Mouse (Mus musculus) forebrain, embryonic 14.5 days (tissue): ENCODE results near the gene Rab11fip4. TPM values are rescaled to one million over a fixed set of nuclear protein-coding genes. Genes with fewer than 3 reads are reported as not detected.
A peak's percentile ranks its signal among the peaks of the same experiment; 100 is the strongest.

ENCODE experiments used
- ATAC-seq: fragments of 200-750 bp; cut with Nextera tagmentation; 2 replicates; pipeline ENCODE4 v1.8.0; 2017; ENCODE audit warnings: mild to moderate bottlenecking, moderate library complexity
- DNase-seq: peaks from one replicate; pipeline ENCODE4 v3.0.0-alpha.2; 2015; ENCODE audit warnings: low spot score
- H3K27ac ChIP-seq: fragments of 300-500 bp; sonication (generic); 2 replicates; pipeline ENCODE4 v1.5.1; 2014; ENCODE audit warnings: low read depth, mild to moderate bottlenecking, control low read depth, low read length, moderate library complexity
- H3K27me3 ChIP-seq: fragments of 300-500 bp; sonication (generic); replicated peaks from 2 replicates; pipeline ENCODE4 v1.6.1; 2014; ENCODE audit warnings: low read length, control low read depth, mixed read lengths; ENCODE audit not compliant: control insufficient read depth, insufficient read depth
- H3K36me3 ChIP-seq: fragments of 300-500 bp; sonication (generic); 2 replicates; pipeline ENCODE4 v1.6.1; 2014; ENCODE audit warnings: low read length, control low read depth; ENCODE audit not compliant: control insufficient read depth, insufficient read depth
- H3K4me1 ChIP-seq: fragments of 300-500 bp; sonication (generic); 2 replicates; pipeline ENCODE4 v1.6.1; 2014; ENCODE audit warnings: antibody characterized with exemption, low read length, control low read depth; ENCODE audit not compliant: control insufficient read depth, insufficient read depth
- H3K4me2 ChIP-seq: fragments of 300-500 bp; sonication (generic); 2 replicates; pipeline ENCODE4 v1.6.1; 2014; ENCODE audit warnings: mild to moderate bottlenecking, control low read depth, low read length
- H3K4me3 ChIP-seq: fragments of 300-500 bp; sonication (generic); 2 replicates; pipeline ENCODE4 v1.5.1; 2014; ENCODE audit warnings: low read depth, low read length, control low read depth
- H3K9ac ChIP-seq: fragments of 300-500 bp; sonication (generic); 2 replicates; pipeline ENCODE4 v1.6.1; 2014; ENCODE audit warnings: mild to moderate bottlenecking, low read length, control low read depth, moderate library complexity
- H3K9me3 ChIP-seq: fragments of 300-500 bp; sonication (generic); replicated peaks from 2 replicates; pipeline ENCODE4 v1.6.1; 2016; ENCODE audit warnings: low read length, control low read depth, mixed read lengths; ENCODE audit not compliant: control insufficient read depth
- WGBS: fragments of 180-500 bp; shearing (Covaris S2); extraction: QIAGEN DNeasy Blood & Tissue Kit; methylation state at CpG from one replicate; pipeline ENCODE4 v1.1.7; 2014; 5-methylcytosine and 5-hydroxymethylcytosine counted together
- polyA plus RNA-seq: library from polyadenylated mRNA; unstranded; fragments of >200 nt; fragmentation: Nextera tagmentation; extraction: Ambion mirVana; gene quantifications from 2 replicates; pipeline ENCODE4 v1.2.1, GENCODE M21; 2014

Gene Rab11fip4
- polyA plus RNA-seq, 1 experiment from 2014 or later: 13.2 TPM

- Histone ChIP-seq H3K9ac (no peak overlapping the region), H3K4me1 (peaks cover 25% of the 10 kb centered on the region), H3K4me2 (no peak overlapping the region), H3K36me3 (no peaks in the 10 kb centered on the region), H3K27me3 (no peaks in the 10 kb centered on the region), H3K4me3 (no peak overlapping the region), H3K9me3 (no peaks in the 10 kb centered on the region), H3K27ac (no peak overlapping the region)
- ATAC-seq (no peak), DNase-seq (no peak)
- 80% methylated on average over 9 of the region's 9 CpGs for WGBS
These were observed 52.7 kb downstream of the Rab11fip4 start for GRCm38 (mm10) chr11:79643730-79644129.

GRCm38 (mm10) chr11:79644717-79645191 is 53.7 kb downstream of the Rab11fip4 start:
- no peak overlapping the region for H3K4me3 ChIP-seq
- ATAC-seq (no peak), DNase-seq (no peak)
- H3K4me1 ChIP-seq: peaks cover 25% of the 10 kb centered on the region
- no peak overlapping the region for H3K27ac ChIP-seq
- H3K27me3 ChIP-seq: no peaks in the 10 kb centered on the region
- no peaks in the 10 kb centered on the region for H3K36me3 ChIP-seq
- 43% methylated on average over 8 of the region's 8 CpGs for WGBS
- no peaks in the 10 kb centered on the region for H3K9me3 ChIP-seq
- H3K9ac ChIP-seq: no peak overlapping the region
- H3K4me2 ChIP-seq: no peak overlapping the region

DNA sequence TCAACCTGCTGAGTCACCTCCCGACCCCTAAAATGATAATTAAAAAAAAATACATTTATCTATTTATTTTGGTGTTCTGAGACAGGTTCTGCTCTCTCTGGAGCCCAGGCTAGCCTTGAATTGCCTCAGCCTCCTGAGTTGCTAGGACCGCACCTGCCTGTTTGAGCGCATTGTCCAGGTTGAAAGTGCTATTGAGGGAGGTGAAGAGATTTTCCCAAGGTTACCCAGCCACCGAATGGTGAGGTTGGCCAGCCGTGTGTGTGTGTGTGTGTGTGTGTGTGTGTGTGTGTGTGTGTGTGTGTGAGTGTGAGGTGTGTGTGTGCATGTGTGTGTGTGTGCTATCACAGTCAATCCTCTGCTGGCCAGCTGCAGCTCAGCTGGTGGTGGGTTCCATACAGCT is 55.0 kb downstream of the Rab11fip4 start:
- 51% methylated on average over 5 of the region's 5 CpGs for WGBS

GRCm38 (mm10) chr11:79646467-79647070 is 55.6 kb downstream of the Rab11fip4 start:
- no peaks in the 10 kb centered on the region for H3K9me3 ChIP-seq
- no peaks in the 10 kb centered on the region for H3K27me3 ChIP-seq
- H3K27ac ChIP-seq: peak overlapping the region; percentile 73
- peak overlapping the region; percentile 13; the same call in 1 of the 2 replicates for H3K9ac ChIP-seq
- H3K36me3 ChIP-seq: no peaks in the 10 kb centered on the region
- H3K4me1 ChIP-seq: peaks cover 25% of the 10 kb centered on the region
- no peak overlapping the region for H3K4me3 ChIP-seq
- DNase-seq: peak; percentile 80
- 3% methylated on average over 12 of the region's 12 CpGs for WGBS
- ATAC-seq: peak; percentile 69
- no peak overlapping the region for H3K4me2 ChIP-seq

More for the DNA sequence above, 55.0 kb downstream of the Rab11fip4 start:
- Histone ChIP-seq H3K4me1 (peaks cover 25% of the 10 kb centered on the region), H3K9ac (no peak overlapping the region), H3K36me3 (no peaks in the 10 kb centered on the region), H3K4me2 (no peak overlapping the region), H3K27me3 (no peaks in the 10 kb centered on the region), H3K4me3 (no peak overlapping the region), H3K9me3 (no peaks in the 10 kb centered on the region), H3K27ac (peak overlapping the region; percentile 73)
- DNase-seq (no peak), ATAC-seq (no peak)

DNA sequence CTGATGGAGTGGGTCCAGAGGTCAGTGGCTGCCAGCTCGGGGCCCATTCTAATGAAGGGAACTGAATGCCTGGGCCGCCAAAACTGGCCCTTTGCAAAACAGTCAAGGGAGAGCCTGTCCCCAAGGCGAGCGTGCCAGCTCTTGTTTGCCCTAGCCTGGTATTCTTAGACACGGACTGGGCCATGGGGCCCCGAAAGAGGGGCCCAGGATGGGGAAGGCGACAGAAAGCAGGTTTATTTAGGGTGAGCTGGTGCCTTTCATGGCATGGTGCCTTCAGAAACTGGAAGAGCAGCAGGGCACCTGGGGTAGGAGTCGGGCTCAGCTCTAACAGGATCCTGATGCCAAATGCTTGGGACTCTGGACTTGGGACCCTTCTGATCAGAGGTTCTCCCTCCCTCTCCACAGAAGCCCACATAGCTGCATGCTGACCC is 56.1 kb downstream of the Rab11fip4 start:
- H3K27ac ChIP-seq: peak overlapping the region; percentile 73; the same call in 1 of the 2 replicates
- peaks cover 25% of the 10 kb centered on the region for H3K4me1 ChIP-seq
- no peak overlapping the region for H3K4me2 ChIP-seq
- H3K9me3 ChIP-seq: no peaks in the 10 kb centered on the region
- H3K27me3 ChIP-seq: no peaks in the 10 kb centered on the region
- H3K4me3 ChIP-seq: no peak overlapping the region
- no peaks in the 10 kb centered on the region for H3K36me3 ChIP-seq
- peak; percentile 42 for DNase-seq
- H3K9ac ChIP-seq: peak overlapping the region; percentile 13; the same call in 1 of the 2 replicates
- WGBS: 19% methylated on average over 8 of the region's 8 CpGs
- 0 out of 2 replicates have a peak, but pooled peaks have one; percentile 9 for ATAC-seq

DNA sequence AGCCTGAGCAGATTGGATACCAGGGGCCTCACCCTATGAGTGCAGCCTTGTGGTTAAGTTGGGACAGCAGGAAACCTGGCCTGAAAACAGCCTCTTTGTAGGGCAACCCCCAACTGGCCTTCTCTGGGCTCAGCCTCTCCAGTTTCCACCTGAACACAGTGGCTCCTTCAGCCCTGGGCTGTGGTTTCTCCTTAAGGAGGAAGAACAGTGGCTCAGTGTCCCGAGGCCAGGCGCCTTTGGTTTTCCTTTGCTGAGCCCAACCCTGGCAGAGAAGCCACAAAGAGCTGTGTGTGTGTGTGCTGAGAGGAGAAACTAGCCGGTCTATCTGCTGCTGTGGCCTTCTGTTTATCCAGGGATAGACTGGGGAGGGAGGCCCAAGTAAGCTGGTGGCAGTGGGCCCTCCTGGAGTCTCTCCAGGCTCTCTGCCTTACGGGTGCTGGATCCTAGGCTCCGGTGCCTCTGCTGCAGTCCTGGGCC is 59.4 kb downstream of the Rab11fip4 start:
- H3K4me1 ChIP-seq: peaks cover 13% of the 10 kb centered on the region
- DNase-seq: no peak

DNA sequence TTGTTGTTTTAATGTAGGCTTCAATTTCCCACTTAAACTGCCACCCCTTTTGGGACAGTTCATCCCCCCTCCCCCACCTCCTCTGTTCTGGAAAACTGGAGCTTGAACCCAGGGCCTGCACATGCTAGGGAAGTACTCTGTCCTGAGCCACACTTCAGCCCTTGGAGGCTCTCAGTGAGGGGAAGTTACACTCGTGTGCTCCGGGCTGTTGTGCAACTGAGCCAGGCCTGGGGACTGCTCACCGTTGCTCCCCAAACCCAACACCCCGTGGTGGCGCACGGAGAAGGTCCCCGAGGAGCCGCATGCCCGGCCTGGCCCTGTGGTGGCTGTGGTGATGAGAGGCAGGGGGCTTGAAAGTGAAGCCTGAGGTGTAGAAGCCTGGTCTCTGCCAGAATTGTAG is 61.2 kb downstream of the Rab11fip4 start:
- DNase-seq: no peak
- peaks cover 2% of the 10 kb centered on the region for H3K4me1 ChIP-seq
- H3K4me3 ChIP-seq: no peak overlapping the region
- WGBS: 93% methylated on average over 9 of the region's 9 CpGs
- no peaks in the 10 kb centered on the region for H3K9me3 ChIP-seq
- no peaks in the 10 kb centered on the region for H3K36me3 ChIP-seq
- no peak overlapping the region for H3K27ac ChIP-seq
- no peak overlapping the region for H3K4me2 ChIP-seq
- no peaks in the 10 kb centered on the region for H3K27me3 ChIP-seq
- no peak overlapping the region for H3K9ac ChIP-seq
- no peak for ATAC-seq

More for the DNA sequence above, 59.4 kb downstream of the Rab11fip4 start:
- Histone ChIP-seq H3K27me3 (no peaks in the 10 kb centered on the region), H3K9me3 (no peaks in the 10 kb centered on the region), H3K27ac (0 out of 2 replicates have a peak overlapping the region, but pooled peaks have one; percentile 11), H3K4me2 (no peak overlapping the region), H3K36me3 (no peaks in the 10 kb centered on the region), H3K9ac (peak overlapping the region; percentile 29), H3K4me3 (no peak overlapping the region)
- 35% methylated on average over 5 of the region's 5 CpGs for WGBS
- ATAC-seq: no peak

DNA sequence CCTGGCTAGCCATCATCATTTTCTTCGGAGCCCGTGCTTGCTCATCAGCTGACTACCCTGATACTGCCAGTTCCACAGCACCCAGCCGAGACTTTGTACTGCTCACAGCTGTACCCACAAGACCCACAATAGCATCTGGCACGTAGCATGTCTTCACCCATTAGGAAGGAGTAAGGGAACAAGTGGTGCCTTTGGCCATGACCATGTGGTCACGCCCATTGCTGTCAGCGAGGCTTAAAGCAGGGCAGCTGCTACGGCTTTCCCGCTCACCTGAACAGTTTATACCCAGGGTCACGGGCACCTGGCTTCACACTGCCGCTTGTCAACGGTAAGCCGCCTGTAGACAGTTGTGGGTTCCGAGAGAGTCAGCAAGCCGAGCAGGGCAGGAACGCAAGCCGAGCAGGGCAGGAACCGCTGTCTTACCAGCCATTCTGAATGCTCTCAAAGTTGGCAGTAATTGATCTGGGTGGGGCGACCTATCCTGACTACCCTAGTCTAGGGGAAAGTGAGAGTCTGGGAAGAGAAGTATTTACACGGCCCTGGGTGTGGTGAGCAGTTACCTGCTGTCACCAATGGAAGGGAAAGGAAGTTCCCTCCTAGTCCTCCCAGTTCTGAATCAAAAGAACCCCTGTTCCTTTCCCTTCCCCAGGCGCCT is 62.0 kb downstream of the Rab11fip4 start:
- no peaks in the 10 kb centered on the region for H3K27me3 ChIP-seq
- no peak for DNase-seq
- H3K27ac ChIP-seq: no peak overlapping the region
- no peak overlapping the region for H3K4me3 ChIP-seq
- H3K4me2 ChIP-seq: no peak overlapping the region
- no peak for ATAC-seq
- no peak overlapping the region for H3K9ac ChIP-seq
- no peaks in the 10 kb centered on the region for H3K36me3 ChIP-seq
- no peaks in the 10 kb centered on the region for H3K9me3 ChIP-seq
- no peaks in the 10 kb centered on the region for H3K4me1 ChIP-seq
- 86% methylated on average over 20 of the region's 20 CpGs for WGBS

GRCm38 (mm10) chr11:79654407-79654831 is 63.4 kb downstream of the Rab11fip4 start:
- Histone ChIP-seq H3K4me1 (no peaks in the 10 kb centered on the region), H3K9me3 (no peaks in the 10 kb centered on the region), H3K9ac (no peak overlapping the region), H3K4me3 (no peak overlapping the region), H3K27me3 (no peaks in the 10 kb centered on the region), H3K36me3 (no peaks in the 10 kb centered on the region), H3K4me2 (no peak overlapping the region), H3K27ac (no peak overlapping the region)
- no peak for ATAC-seq
- no peak for DNase-seq
- WGBS: 85% methylated on average over 4 of the region's 4 CpGs
